Mouse (Mus musculus) intestine, embryonic 15.5 days (tissue): ENCODE data around the gene Ndufaf8. TPM values are rescaled to one million over a fixed set of nuclear protein-coding genes. Genes with fewer than 3 reads are reported as not detected.
A peak's percentile ranks its signal among the peaks of the same experiment; 100 is the strongest.

Experiments
- ATAC-seq: fragments of 200-750 bp; cut with Nextera tagmentation; 2 replicates; pipeline ENCODE4 v1.8.0; 2017; ENCODE audit warnings: moderate TSS enrichment, moderate library complexity
- H3K27ac ChIP-seq: fragments of 300-500 bp; sonication (generic); 2 replicates; pipeline ENCODE4 v1.5.1; 2015; ENCODE audit warnings: mild to moderate bottlenecking, inconsistent platforms
- H3K27me3 ChIP-seq: fragments of 300-500 bp; sonication (generic); replicated peaks from 2 replicates; pipeline ENCODE4 v1.6.1; 2015; ENCODE audit warnings: inconsistent platforms
- H3K36me3 ChIP-seq: fragments of 300-500 bp; sonication (generic); 2 replicates; pipeline ENCODE4 v1.6.1; 2015; ENCODE audit warnings: inconsistent platforms
- H3K4me1 ChIP-seq: fragments of 300-500 bp; sonication (generic); replicated peaks from 2 replicates; pipeline ENCODE4 v1.6.1; 2015; ENCODE audit warnings: inconsistent platforms
- H3K4me2 ChIP-seq: fragments of 300-500 bp; sonication (generic); replicated peaks from 2 replicates; pipeline ENCODE4 v1.6.1; 2015; ENCODE audit warnings: mild to moderate bottlenecking, inconsistent platforms
- H3K4me3 ChIP-seq: fragments of 300-500 bp; sonication (generic); replicated peaks from 2 replicates; pipeline ENCODE4 v1.5.1; 2015; ENCODE audit warnings: inconsistent platforms
- H3K9ac ChIP-seq: fragments of 300-500 bp; sonication (generic); 2 replicates; pipeline ENCODE4 v1.6.1; 2015; ENCODE audit warnings: inconsistent platforms
- H3K9me3 ChIP-seq: fragments of 300-500 bp; sonication (generic); 2 replicates; pipeline ENCODE4 v1.6.1; 2016; ENCODE audit warnings: inconsistent platforms
- WGBS: fragments of 180-500 bp; shearing (Covaris S2); methylation state at CpG from one replicate; pipeline ENCODE4 v1.1.7; 2015; 5-methylcytosine and 5-hydroxymethylcytosine counted together
- polyA plus RNA-seq: library from polyadenylated mRNA; unstranded; fragments of >200 nt; fragmentation: Nextera tagmentation; extraction: Ambion mirVana; gene quantifications from 2 replicates; pipeline ENCODE4 v1.2.1, GENCODE M21; 2015

Gene Ndufaf8
- polyA plus RNA-seq, 1 experiment from 2014 or later: 90.8 TPM

GRCm38 (mm10) chr11:120119936-120120541 lies 21.3 kb downstream of the Ndufaf8 start:
- no peak for ATAC-seq
- Histone ChIP-seq H3K4me1 (0 out of 2 replicates have a peak, but pooled peaks cover 5% of the 10 kb centered on the region), H3K9me3 (no peaks in the 10 kb centered on the region), H3K4me2 (no peak overlapping the region), H3K36me3 (peaks cover 12% of the 10 kb centered on the region; the same call in 1 of the 2 replicates), H3K4me3 (no peak overlapping the region), H3K27ac (no peak overlapping the region), H3K27me3 (no peaks in the 10 kb centered on the region), H3K9ac (no peak overlapping the region)
- WGBS: 82% methylated on average over 10 of the region's 10 CpGs

- ATAC-seq: no peak
- Histone ChIP-seq H3K9me3 (no peaks in the 10 kb centered on the region), H3K36me3 (peaks cover 12% of the 10 kb centered on the region; the same call in 1 of the 2 replicates)
Observed at GRCm38 (mm10) chr11:120120642-120121420, 22.1 kb downstream of the Ndufaf8 start.

GRCm38 (mm10) chr11:120122126-120122525 lies 23.4 kb downstream of the Ndufaf8 start:
- H3K4me3 ChIP-seq: no peak overlapping the region
- no peak overlapping the region for H3K9ac ChIP-seq
- H3K4me1 ChIP-seq: 0 out of 2 replicates have a peak, but pooled peaks cover 5% of the 10 kb centered on the region
- no peaks in the 10 kb centered on the region for H3K27me3 ChIP-seq
- H3K36me3 ChIP-seq: peaks cover 12% of the 10 kb centered on the region; the same call in 1 of the 2 replicates
- no peak overlapping the region for H3K4me2 ChIP-seq
- no peak for ATAC-seq
- H3K9me3 ChIP-seq: no peaks in the 10 kb centered on the region
- no peak overlapping the region for H3K27ac ChIP-seq
- WGBS: 90% methylated on average over 12 of the region's 12 CpGs

More at GRCm38 (mm10) chr11:120120642-120121420, 22.1 kb downstream of the Ndufaf8 start:
- Histone ChIP-seq H3K27ac (no peak overlapping the region), H3K4me2 (no peak overlapping the region), H3K4me1 (0 out of 2 replicates have a peak, but pooled peaks cover 5% of the 10 kb centered on the region), H3K4me3 (no peak overlapping the region), H3K27me3 (no peaks in the 10 kb centered on the region), H3K9ac (no peak overlapping the region)
- 84% methylated on average over 17 of the region's 17 CpGs for WGBS

GRCm38 (mm10) chr11:120126845-120127244 lies 28.1 kb downstream of the Ndufaf8 start:
- Histone ChIP-seq H3K4me3 (no peak overlapping the region), H3K9ac (no peak overlapping the region), H3K9me3 (no peaks in the 10 kb centered on the region), H3K27me3 (no peaks in the 10 kb centered on the region), H3K36me3 (peaks cover 24% of the 10 kb centered on the region), H3K27ac (no peak overlapping the region), H3K4me1 (no peaks in the 10 kb centered on the region), H3K4me2 (no peak overlapping the region)
- ATAC-seq: no peak
- WGBS: 85% methylated on average over 2 of the region's 2 CpGs

GRCm38 (mm10) chr11:120129281-120129680 lies 30.6 kb downstream of the Ndufaf8 start:
- H3K27me3 ChIP-seq: no peaks in the 10 kb centered on the region
- no peak overlapping the region for H3K27ac ChIP-seq
- no peak overlapping the region for H3K4me3 ChIP-seq
- 82% methylated on average over 7 of the region's 7 CpGs for WGBS
- no peaks in the 10 kb centered on the region for H3K4me1 ChIP-seq
- H3K9ac ChIP-seq: no peak overlapping the region
- H3K9me3 ChIP-seq: no peaks in the 10 kb centered on the region
- no peak overlapping the region for H3K4me2 ChIP-seq
- H3K36me3 ChIP-seq: peaks cover 22% of the 10 kb centered on the region
- no peak for ATAC-seq

- WGBS: 84% methylated on average over 5 of the region's 5 CpGs
- Histone ChIP-seq H3K36me3 (peaks cover 8% of the 10 kb centered on the region), H3K4me2 (no peak overlapping the region)
Observed at GRCm38 (mm10) chr11:120134148-120134547, 35.4 kb downstream of the Ndufaf8 start.

GRCm38 (mm10) chr11:120134847-120135530 lies 36.3 kb downstream of the Ndufaf8 start:
- H3K36me3 ChIP-seq: peaks cover 8% of the 10 kb centered on the region
- H3K27ac ChIP-seq: no peak overlapping the region
- H3K4me3 ChIP-seq: no peak overlapping the region
- H3K4me1 ChIP-seq: peaks cover 32% of the 10 kb centered on the region
- 0 out of 2 replicates have a peak, but pooled peaks have one; percentile 10 for ATAC-seq
- H3K27me3 ChIP-seq: no peaks in the 10 kb centered on the region
- no peak overlapping the region for H3K9ac ChIP-seq
- H3K9me3 ChIP-seq: no peaks in the 10 kb centered on the region
- WGBS: 87% methylated on average over 9 of the region's 9 CpGs
- H3K4me2 ChIP-seq: no peak overlapping the region

More at GRCm38 (mm10) chr11:120134148-120134547, 35.4 kb downstream of the Ndufaf8 start:
- Histone ChIP-seq H3K4me3 (no peak overlapping the region), H3K27me3 (no peaks in the 10 kb centered on the region), H3K4me1 (peaks cover 32% of the 10 kb centered on the region), H3K9me3 (no peaks in the 10 kb centered on the region), H3K27ac (no peak overlapping the region), H3K9ac (no peak overlapping the region)
- ATAC-seq: no peak

- 74% methylated on average over 8 of the region's 8 CpGs for WGBS
- peak; percentile 22 for ATAC-seq
- no peak overlapping the region for H3K4me2 ChIP-seq
- H3K9me3 ChIP-seq: no peaks in the 10 kb centered on the region
- H3K36me3 ChIP-seq: 0 out of 2 replicates have a peak, but pooled peaks cover 5% of the 10 kb centered on the region
- peaks cover 32% of the 10 kb centered on the region for H3K4me1 ChIP-seq
- no peak overlapping the region for H3K4me3 ChIP-seq
- H3K27ac ChIP-seq: no peak overlapping the region
- no peaks in the 10 kb centered on the region for H3K27me3 ChIP-seq
- H3K9ac ChIP-seq: no peak overlapping the region
Observed at GRCm38 (mm10) chr11:120136195-120136594, 37.5 kb downstream of the Ndufaf8 start.

GRCm38 (mm10) chr11:120136796-120137624 lies 38.3 kb downstream of the Ndufaf8 start:
- no peak overlapping the region for H3K4me3 ChIP-seq
- H3K27ac ChIP-seq: peak overlapping the region; percentile 58; the same call in 1 of the 2 replicates
- no peaks in the 10 kb centered on the region for H3K9me3 ChIP-seq
- H3K4me1 ChIP-seq: peaks cover 32% of the 10 kb centered on the region
- H3K27me3 ChIP-seq: no peaks in the 10 kb centered on the region
- 56% methylated on average over 23 of the region's 23 CpGs for WGBS
- peak; percentile 83 for ATAC-seq
- H3K36me3 ChIP-seq: 0 out of 2 replicates have a peak, but pooled peaks cover 5% of the 10 kb centered on the region
- H3K4me2 ChIP-seq: no peak overlapping the region; the same call in 1 of the 2 replicates
- no peak overlapping the region for H3K9ac ChIP-seq

- Histone ChIP-seq H3K4me2 (no peak overlapping the region), H3K27me3 (no peaks in the 10 kb centered on the region), H3K27ac (peak overlapping the region; percentile 58; the same call in 1 of the 2 replicates), H3K9ac (no peak overlapping the region), H3K9me3 (no peaks in the 10 kb centered on the region), H3K4me3 (no peak overlapping the region), H3K36me3 (0 out of 2 replicates have a peak, but pooled peaks cover 5% of the 10 kb centered on the region), H3K4me1 (peaks cover 32% of the 10 kb centered on the region)
- WGBS: 41% methylated on average over 5 of the region's 5 CpGs
- peak; percentile 30; the same call in 1 of the 2 replicates for ATAC-seq
Observed at GRCm38 (mm10) chr11:120137625-120138004, 38.9 kb downstream of the Ndufaf8 start.

- Histone ChIP-seq H3K4me2 (no peak overlapping the region), H3K4me1 (peaks cover 38% of the 10 kb centered on the region), H3K9ac (no peak overlapping the region), H3K27me3 (no peaks in the 10 kb centered on the region), H3K9me3 (no peaks in the 10 kb centered on the region), H3K36me3 (0 out of 2 replicates have a peak, but pooled peaks cover 7% of the 10 kb centered on the region), H3K4me3 (no peak overlapping the region), H3K27ac (no peak overlapping the region)
- no peak for ATAC-seq
- 77% methylated on average over 10 of the region's 10 CpGs for WGBS
Observed at GRCm38 (mm10) chr11:120139309-120139731, 40.6 kb downstream of the Ndufaf8 start.
